Mouse (Mus musculus): ENCODE measurements around the gene Pde4dip.

Gene Pde4dip

DNA sequence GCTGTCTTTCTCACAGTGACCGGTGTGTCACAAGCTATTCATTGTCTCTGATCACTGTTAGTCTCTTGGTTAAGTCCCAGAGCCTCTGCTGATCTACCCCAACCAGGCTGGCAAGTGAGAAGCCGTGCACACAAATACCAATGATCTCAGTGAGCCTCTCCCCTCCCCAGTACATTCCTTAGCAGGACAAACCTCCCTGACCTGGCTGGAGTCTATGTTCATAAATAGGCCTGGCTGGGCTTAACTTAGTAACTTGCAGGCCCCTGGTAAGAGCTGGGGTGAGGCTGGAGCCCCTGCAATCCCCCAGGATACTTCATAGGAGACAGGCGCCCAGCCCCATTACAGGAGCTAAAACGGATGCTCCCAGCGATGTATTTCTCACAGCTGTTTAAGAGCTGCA is 86.2 kb downstream of the Pde4dip start:
- DNase-seq (ENCODE audit: low spot score in 2 of 2): no peak

DNA sequence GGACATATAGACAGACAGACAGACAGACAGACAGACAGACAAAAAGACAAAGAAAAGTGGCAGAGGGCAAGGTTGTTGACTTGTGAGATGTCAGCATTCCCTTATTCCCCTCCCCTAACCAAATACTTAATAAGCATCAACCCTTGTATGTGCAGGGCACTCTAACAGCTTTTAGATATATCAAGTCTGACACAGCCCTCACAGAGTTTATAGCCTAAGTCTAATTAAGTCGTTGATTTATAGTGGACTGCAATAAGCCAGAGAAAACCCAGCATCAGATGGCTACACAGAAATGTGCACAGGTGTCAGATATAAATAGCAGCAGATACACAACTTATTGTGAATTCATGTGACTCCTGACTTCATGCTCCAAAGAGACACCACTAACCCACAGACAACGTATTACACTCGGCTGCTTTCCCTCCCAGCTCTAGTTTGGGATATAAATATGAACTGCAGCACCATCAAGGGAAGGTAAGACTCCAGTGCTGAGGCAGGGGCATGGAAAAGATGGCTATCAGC is 87.3 kb downstream of the Pde4dip start:
- DNase-seq (ENCODE audit: low spot score in 2 of 2): no peak

DNA sequence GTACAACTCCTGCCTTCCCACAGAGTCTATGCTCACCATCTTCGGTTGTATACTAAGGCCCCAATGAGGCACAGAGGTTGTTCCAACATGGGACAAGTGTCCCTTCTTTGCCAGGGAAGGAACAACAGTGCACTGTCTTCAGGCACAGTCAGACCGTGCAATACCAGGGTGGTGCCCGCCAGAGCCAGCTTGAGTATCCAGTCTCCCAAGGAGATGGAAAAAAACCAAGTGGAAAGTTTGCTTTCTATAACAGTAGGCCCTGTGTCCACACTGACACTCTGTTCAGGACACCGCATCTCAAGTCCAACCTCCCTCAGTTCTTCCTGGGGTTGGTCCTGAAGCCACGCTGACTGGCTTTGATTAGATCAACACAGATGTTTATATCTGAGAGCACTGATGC is 87.8 kb downstream of the Pde4dip start:
- no peak for DNase-seq (ENCODE audit: low spot score in 2 of 2)

DNA sequence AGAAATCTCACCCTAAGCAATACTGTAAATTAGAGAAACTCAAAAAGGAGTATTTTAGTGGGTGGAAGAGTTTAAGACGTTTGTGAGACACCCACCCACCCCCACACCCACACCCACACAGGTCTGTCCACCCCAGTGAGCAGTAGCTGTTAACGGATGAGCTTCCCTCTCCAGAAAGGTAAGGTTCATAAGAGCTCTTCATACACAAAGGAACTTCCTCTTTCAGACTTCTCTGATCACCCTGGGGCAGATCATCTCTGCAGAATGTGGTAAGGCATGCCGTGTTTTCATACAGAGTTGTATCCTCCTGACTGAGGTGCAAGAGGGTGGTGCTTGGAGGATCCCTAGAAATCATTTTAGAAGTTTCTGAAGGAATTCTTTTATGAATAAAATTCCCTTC is 88.5 kb downstream of the Pde4dip start:
- no peak for DNase-seq (ENCODE audit: low spot score in 2 of 2)

DNA sequence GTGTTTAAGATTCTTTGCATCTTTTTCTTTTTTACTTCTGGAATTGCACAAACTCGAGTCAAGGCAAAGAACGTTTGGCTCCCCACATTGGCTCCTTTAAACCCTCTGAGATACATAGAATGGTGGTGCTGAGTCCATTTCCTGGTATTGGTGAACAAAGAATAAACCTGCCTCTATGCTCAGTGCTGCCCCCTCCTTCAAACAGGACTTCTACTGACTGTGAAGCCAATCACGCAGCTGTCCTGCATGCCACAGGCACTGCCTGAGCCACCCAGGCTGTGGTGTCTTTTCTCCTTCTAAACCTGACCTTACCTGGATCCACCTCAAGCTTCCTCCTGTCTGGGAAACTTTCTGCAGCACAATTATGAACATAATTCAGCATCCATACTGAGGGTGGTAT is 89.2 kb downstream of the Pde4dip start:
- DNase-seq (ENCODE audit: low spot score in 2 of 2): no peak

DNA sequence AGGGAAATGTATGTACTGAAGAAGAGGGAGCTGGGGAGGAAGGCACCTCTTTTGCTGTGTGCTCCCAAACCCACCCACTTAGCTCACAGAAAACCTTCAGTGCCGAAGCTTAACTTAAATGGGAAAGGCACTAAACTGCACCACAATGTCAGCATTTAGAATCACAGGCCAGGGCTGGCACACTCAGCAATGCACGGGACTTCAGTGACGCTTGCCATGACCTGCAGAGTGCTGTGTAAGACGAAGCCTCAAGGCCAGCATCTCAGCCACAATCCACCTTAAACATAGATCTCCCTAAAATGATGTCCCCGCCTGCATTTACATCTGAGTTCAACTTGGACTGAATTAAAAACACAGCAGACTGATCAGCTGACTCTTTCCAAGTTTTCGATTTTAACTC is 91.1 kb downstream of the Pde4dip start:
- no peak for DNase-seq (ENCODE audit: low spot score in 2 of 2)

DNA sequence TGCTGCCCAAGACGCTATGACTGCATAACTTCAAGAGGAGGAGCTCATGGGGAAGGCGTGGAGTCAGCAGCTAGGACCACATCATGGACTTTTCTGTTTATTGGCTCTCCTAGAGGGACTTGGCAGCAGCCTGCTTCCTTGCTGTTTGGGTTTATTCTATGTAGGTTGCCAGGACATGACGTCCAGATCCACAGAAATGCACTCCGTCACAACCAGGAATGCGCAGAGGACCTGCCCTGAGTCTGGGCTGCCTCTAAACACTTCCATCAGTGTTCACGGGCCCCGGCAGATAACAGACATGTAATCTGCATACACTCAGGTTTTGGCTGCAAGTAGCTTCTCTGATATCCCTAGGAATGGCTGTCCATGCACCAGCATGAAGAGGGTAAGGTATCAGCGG is 94.5 kb downstream of the Pde4dip start:
- no peak for DNase-seq (ENCODE audit: low spot score in 2 of 2)

DNA sequence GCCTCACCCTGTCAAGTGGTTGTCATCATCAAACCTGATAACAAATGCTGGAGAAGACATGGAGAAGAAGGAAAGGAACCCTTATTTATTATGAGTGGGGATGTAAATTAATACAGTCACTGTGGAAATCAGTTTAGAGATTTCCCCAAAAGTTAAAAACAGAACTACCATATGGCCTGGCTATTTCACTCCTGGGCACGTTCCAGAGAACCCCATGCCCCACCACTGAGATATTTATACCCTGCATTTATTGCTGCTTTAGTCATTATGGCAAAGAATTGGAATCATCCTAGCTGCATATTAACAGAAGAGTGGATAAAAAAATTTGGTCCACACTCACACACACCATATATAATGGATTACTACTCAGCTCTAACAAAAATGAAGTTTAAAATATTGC is 98.4 kb downstream of the Pde4dip start:
- no peak for DNase-seq (ENCODE audit: low spot score in 2 of 2)

DNA sequence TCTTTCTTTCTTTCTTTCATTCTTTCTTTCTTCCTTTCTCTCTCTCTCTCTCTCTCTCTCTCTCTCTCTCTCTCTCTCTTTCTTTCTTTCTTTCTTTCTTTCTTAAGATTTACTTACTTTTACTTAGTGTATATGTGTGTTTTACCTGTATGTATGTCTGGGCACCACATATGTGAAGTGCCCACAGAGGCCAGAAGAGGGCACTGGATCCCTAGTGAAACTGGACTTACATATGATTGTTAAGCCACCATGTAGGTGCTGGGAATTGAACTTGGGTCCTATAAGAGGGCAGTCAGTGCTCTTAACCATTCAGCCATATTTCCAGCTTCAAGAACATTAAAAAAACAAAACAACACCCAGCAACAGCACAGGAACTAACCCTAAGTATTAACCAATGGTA is 99.2 kb downstream of the Pde4dip start:
- DNase-seq (ENCODE audit: low spot score in 2 of 2): no peak

DNA sequence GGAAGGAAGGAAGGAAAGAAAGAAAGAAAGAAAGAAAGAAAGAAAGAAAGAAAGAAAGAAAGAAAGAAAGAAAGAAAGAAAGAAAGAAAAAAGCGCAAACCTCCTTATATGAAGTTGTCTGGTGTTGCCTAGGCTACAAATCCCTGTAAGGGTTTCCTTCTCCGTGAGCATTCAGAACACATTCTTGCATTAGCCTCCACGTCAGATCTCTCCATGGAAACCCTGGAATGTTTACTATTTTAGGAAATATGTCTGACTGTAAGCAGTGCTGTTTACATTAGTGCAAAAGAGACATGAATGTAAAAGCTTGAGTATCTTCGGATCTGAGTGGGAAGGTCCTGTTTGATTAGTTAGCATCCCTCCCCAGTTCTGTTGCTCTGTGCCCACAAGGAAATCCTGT is 112.3 kb downstream of the Pde4dip start:
- DNase-seq (ENCODE audit: low spot score in 2 of 2): no peak

DNA sequence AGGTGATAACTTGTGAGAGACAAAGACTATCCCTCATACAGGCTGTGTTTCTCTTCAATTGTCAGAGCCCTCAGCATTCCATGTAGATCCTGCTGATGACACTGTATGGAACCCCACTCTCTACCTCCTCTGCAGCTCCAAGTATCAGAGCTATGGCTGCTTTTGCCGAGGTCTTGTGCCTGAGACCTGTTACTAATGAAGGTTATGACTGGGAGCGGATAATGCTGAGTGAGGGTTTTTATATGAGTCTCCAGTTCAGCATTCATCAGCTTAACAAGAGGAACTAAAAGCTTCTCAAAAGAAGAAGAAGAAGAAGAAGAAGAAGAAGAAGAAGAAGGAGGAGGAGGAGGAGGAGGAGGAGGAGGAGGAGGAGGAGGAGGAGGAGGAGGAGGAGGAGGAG is 112.8 kb downstream of the Pde4dip start:
- no peak for DNase-seq (ENCODE audit: low spot score in 2 of 2)

DNA sequence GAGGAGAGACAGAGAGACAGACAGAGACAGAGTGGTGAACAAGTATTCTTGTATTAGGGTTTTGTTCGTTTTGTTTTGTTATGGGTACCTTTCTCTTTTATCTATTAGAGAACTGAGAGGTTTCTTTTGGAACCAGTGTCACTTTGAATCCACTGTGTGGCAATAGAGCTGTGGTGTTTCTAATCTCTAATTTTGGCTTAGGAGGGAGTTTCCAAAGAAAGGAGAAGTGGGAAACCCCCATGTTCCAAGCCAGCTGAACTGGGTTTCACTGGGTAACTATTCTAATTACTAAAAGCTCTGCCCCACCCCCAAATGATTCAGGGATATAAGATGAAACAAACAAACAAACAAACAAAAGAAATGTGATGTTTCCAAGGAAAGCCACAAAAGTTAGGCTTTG is 113.6 kb downstream of the Pde4dip start:
- DNase-seq (ENCODE audit: low spot score in 2 of 2): no peak

DNA sequence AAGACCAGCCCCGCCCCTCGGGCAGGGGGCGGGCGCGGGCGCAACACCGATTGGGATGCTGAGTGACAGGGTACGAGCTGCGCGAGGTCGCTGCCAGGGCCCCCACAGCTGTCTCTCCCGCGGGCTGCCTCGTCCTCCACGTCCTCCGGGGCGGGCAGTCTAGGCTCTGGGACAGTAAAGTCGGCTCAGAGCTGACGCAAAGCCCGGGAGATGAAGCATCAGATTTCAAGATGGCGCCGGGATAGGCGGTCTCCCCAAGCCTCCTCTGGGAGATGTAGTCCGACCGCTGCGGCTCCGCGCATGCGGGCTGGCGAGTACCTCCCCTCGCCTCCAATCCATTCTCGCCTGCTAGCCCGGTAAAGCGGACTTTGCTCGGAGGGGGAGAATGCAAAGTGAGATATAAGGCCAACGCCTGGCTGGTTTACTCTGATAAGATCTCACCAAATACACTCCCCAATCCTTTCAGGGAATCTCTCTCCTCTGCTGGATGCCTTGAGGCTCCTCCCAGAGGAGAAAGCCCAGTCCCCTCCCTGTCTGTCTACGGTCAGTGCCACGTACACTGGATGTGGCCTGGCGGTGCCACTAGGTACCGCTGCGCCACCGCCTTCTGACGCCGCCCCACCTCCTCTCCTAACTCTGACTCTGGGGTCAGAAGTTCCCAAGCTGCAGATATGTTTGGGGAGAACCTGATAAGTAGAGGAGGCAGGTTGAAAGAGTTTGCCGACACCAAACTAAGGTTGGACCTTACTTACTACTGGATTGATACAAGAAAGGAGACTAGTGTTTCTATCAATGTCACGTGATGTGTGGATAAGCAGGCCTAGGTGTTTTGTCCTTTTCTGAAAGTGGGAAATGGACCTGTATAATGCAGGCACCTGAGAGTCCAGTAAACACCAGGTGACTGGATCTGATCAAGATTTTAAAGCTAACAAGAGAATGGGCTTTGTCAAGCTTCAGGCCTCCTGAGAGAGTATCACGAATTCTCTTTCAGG is 120.4 kb downstream of the Pde4dip start:
- DNase-seq (ENCODE audit: low spot score in 2 of 2): peak; percentile 61 to 83

DNA sequence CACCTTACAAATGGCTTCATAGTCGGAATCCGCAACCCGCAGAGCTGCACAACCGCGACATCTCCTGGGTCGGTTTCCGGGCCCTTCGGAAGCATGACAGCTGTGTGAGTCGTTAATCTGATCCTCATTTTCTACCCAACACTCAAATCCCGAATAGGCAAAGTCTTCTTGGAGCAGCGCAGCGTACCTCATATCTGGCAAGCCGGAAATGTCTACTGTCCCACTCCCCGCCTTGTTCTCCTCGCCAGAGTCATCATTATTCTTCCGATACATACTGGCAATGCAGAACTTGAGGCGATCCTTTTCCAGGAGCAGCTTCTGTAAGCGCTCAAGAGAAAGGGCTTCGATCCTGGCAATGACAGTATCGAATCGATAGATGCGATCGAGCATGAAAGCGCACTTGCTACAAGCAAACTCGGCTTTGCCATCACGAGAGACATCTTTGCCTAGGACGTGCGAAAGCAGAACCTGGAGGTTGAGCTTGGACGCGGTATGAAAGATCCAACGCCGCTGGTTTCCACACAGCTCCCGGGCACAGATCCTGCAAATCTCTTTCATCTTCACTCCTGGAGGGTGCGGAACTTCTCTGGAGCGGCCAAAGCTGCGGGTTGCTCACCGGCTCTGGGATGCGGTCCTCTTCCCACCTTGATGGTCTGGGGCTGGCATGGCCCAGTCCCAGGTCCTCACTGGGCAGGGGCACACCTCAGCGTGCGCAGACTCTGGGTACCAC is 121.3 kb downstream of the Pde4dip start:
- peak; percentile 6 to 16 for DNase-seq (ENCODE audit: low spot score in 2 of 2)

DNA sequence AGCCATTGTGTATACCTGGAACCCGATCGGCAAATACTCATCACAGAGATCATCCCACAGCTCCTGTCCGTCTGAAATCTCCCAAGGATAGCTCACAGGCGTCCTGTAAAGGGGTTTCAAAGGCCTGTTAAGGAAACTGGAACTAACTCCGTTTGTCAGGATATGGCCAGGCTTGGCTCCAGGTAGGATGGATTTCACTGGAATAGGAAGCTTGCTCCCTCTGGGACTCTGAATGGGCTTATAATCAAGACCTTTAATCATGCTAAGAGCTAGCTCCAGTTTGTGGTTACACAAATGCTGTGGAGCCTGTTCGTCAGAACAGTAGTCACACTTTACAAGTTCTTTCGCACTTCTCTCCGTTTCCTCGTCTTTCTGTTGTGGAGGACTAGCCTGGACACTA is 122.0 kb downstream of the Pde4dip start:
- no peak for DNase-seq (ENCODE audit: low spot score in 2 of 2)

DNA sequence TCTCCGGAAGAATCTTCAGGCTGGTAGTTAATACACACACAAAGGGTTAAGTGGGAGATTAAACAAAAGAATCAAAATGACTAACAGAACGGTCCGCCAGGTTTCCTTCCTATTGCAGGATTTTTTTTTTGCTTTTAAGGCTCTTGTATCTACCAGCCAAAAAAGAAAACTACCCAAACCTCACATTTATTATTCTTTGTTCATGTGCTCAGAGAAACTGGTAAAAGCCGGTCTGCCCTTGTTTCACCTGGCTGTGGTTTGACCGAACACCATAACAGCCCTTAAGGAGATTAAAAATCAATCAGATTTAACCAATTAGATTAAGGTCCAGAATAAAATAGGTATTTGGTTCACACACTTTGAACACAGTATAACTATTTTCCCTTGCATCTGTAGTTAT is 124.4 kb downstream of the Pde4dip start:
- DNase-seq (ENCODE audit: low spot score in 2 of 2): no peak

DNA sequence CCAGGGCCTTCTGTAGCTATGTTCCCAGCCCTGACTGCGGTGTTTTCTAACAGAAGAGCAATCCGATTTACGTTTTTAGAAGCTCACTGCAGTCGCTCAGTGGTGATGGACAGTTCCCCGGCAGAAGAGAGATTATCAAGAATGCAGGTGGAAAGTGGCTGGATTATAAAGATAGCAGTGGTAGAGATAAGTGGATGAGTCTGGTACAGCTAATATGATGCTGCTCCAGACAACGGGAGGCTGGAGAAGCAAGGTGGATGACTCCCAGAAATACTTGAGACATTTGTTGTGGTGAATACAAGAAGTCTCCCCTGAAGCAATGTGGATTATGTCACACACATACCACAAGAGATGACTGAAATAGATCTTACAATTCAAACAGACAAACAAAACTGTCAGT is 126.6 kb downstream of the Pde4dip start:
- no peak for DNase-seq (ENCODE audit: low spot score in 2 of 2)

DNA sequence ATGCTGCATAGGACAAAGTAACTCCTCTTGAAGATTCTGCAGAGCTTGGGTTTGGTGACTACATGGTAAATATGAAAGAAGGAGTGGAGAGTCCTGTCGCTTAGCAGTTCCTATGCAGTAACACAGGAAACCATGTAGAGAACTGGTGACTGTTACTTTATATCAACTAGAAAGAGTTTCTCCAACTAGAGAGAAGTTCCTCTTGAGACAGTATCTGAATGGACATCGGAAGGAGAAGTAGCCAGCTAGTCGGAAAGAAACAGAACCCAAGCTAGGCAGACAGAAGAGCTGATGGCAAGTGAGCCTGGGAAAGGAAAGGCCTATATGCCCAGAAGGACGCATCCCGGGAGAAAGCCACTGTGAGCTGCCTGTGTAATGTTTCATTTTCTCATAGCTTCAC is 127.3 kb downstream of the Pde4dip start:
- DNase-seq (ENCODE audit: low spot score in 2 of 2): no peak

DNA sequence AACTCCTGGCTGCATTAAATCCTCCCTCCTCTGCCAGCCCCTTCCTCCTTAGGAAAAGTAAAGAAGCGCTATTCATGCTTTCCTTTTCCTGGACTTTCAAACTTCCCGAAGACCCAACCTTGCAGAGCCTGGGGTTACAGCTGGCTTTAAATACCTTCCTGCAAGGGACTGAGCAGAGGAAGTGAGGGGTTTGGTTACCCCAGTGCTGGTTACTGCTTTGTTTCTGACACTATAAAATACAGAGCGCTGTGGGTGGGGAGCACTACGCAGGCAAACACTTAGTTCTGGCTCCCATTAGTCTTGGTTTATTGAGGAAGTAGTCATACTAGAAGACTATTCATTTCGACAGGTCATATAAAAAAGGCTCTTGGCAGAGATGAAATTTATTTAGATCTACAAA is 128.7 kb downstream of the Pde4dip start:
- DNase-seq (ENCODE audit: low spot score in 2 of 2): no peak

DNA sequence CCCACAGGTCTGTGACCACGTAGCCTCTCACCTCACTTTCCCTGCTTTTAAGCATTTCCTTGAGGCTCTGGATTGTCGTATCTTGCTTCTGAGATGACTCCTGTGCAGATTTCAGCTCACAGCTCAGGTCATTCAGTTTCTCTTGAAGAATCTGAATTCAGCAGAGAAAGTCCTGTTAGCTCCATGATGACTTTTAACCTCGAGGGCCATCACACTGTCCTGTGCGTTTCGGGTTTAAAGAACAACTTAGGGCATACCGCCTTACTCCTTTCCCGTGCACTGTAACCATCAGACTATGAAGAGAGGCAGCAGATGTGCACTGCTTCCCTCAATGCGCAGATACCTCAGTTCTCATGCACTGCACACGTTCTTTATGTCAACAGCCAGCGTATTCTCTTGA is 131.0 kb downstream of the Pde4dip start:
- DNase-seq (ENCODE audit: low spot score in 2 of 2): no peak

DNA sequence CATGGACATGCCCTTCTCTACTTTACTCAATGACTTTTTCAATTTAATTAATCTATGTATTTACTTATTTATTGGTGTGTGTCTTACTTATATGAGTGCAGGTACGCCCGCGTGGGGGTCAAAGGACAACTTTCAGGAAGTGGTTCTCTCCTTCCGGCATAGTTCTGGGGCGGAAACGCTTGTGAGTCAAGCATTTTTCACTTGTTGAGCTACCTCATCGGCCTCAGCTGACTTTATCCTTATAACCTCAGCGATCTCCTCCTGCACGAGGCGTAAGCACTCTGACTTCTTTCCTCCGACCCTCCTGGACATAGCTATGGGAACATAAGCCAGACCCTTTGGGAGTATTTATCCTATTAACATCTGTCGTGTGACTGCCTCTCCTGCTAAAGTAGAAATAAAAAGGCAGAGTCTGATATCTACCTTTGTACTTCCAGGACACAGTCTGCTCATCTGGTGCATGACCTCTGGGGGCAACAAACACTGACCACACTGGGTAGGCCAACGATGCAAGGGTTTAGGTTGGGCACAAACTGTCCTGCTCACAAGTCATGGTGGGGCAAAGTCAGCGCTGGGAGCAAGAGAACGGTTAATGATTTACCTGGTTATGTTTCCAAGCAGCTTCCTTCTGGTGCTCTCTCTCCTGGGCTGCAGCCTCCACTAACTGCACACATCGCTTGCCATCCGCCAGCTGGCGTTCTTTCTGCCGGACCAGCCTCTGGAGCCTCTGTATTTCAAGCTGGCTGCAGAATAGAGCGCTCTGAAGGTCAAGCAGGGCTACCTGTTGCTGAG is 132.0 kb downstream of the Pde4dip start:
- DNase-seq (ENCODE audit: low spot score in 2 of 2): no peak

DNA sequence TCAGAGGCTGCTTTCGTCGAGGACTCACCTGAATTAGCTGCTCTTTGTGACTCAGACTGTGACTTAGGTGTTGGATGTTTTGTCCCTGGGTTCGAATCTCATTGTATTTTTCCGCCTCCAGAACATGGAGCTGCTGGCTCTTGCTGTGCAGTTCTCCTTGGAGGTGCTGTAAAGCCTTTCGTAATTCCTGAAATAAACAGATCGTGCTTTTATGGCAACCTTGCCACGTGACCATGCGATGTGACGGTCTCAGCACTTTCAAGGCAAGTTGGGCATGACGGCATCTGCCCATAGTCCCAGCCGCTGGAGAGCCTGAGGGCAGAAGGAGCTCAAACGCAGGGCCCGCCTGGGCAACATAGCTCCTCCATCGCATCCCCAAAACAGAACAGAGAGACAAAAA is 133.1 kb downstream of the Pde4dip start:
- no peak for DNase-seq (ENCODE audit: low spot score in 2 of 2)

All from spleen, postnatal 10 days (tissue).